Mouse (Mus musculus) A20 (cell line): ENCODE data around the gene Jmjd6.
"Not testable (repeated sequence)": the region's sequence is repeated elsewhere in the genome, so short reads cannot be mapped to it uniquely, and the experiment has no call there.

Experiments
- DNase-seq: peaks from one replicate; pipeline ENCODE4 v3.0.0-alpha.2; 2011; ENCODE audit warnings: low read depth, low spot score

Jmjd6 gene

GRCm38 (mm10) chr11:116851576-116852290 is 8.5 kb upstream of the Jmjd6 start:
- peak; percentile 30 for DNase-seq

- DNase-seq, result peak; percentile 35
Observed at GRCm38 (mm10) chr11:116850833-116851477, 7.7 kb upstream of the Jmjd6 start.

- DNase-seq, result peak; percentile 30
Observed at GRCm38 (mm10) chr11:116850085-116850484, 6.8 kb upstream of the Jmjd6 start.

- no peak for DNase-seq
Observed at GRCm38 (mm10) chr11:116849587-116849986, 6.3 kb upstream of the Jmjd6 start.

GRCm38 (mm10) chr11:116848877-116849178 is 5.6 kb upstream of the Jmjd6 start:
- not testable (repeated sequence) for DNase-seq

- DNase-seq, result no peak
Observed at GRCm38 (mm10) chr11:116848086-116848876, 5.0 kb upstream of the Jmjd6 start.

- peak; percentile 37 for DNase-seq
Observed at GRCm38 (mm10) chr11:116847187-116848085, 4.2 kb upstream of the Jmjd6 start.

GRCm38 (mm10) chr11:116846593-116847181 is 3.4 kb upstream of the Jmjd6 start:
- DNase-seq, result peak; percentile 29

GRCm38 (mm10) chr11:116842531-116843260 is 553 bp downstream of the Jmjd6 start:
- peak; percentile 84 for DNase-seq

GRCm38 (mm10) chr11:116840748-116841147 is 2.5 kb downstream of the Jmjd6 start:
- no peak for DNase-seq

- DNase-seq, result no peak
Observed at GRCm38 (mm10) chr11:116839601-116840000, 3.6 kb downstream of the Jmjd6 start.

GRCm38 (mm10) chr11:116838936-116839335 is 4.3 kb downstream of the Jmjd6 start:
- no peak for DNase-seq

GRCm38 (mm10) chr11:116837441-116837840 is 5.8 kb downstream of the Jmjd6 start:
- DNase-seq, result no peak

- no peak for DNase-seq
Observed at GRCm38 (mm10) chr11:116836283-116836682, 7.0 kb downstream of the Jmjd6 start.

- DNase-seq, result no peak
Observed at GRCm38 (mm10) chr11:116834954-116835353, 8.3 kb downstream of the Jmjd6 start.

GRCm38 (mm10) chr11:116832172-116832685 is 11.0 kb downstream of the Jmjd6 start:
- DNase-seq, result no peak

- DNase-seq, result no peak
Observed at GRCm38 (mm10) chr11:116827534-116828165, 15.6 kb downstream of the Jmjd6 start, which contains the start of gene Mxra7. Gene Mxra7, minus strand, starts transcription at chr11:116828046.

GRCm38 (mm10) chr11:116826550-116827504 is 16.4 kb downstream of the Jmjd6 start:
- no peak for DNase-seq
